Mouse (Mus musculus) CH12F3 (cell line): ENCODE data around the gene Mxi1.

Experiments used
- in situ Hi-C: fragments of 300-500 bp; cut with MboI; formaldehyde crosslinking; loops from 2 replicates; pipeline ENCODE4 v1.14.3; 2020; ENCODE audit warnings: low sequenced_read_pairs

The Mxi1 gene

DNA sequence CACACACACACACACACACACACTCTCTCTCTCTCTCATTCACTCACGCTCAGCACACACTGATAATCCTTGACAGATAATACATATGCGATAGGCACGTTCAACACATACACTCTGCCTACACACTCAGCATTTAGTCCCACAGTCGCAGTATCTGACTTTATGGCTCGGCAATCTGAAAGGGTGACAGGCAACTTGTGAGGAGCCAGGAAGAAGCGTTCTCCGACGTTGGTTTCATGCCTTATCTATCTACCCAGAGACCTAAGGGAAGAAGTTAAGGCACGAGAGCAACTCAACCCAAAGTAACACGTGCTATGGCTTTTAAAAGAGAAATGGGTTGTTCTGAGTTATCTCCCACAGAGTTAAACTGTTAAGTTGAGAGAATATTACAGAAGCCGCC, 104.3 kb downstream of the Mxi1 start:
- in situ Hi-C loops = no loop called here

- in situ Hi-C loops = no loop called here
Measured at GRCm38 (mm10) chr19:53415198-53415597, 104.9 kb downstream of the Mxi1 start.

DNA sequence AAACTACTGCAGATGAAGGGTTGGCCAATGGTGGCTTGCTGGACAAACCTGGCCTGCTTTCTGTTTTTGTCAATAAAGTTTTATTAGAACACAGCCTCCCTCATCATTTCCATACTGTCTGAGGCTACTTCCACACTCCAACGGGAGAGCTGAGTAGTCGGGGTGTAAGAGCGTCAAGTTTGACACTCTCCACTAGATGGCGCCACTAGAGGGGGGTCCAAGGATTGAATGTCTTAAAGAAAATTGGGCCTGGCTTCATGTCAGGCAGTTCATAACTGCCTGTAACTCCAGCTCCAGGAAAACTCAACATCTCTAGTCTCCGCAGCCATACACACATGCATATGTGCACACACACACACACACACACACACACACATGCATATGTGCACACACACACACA, 109.5 kb downstream of the Mxi1 start:
- in situ Hi-C loops = no loop called here

GRCm38 (mm10) chr19:53420924-53421582, 110.7 kb downstream of the Mxi1 start:
- in situ Hi-C loops = no loop called here

DNA sequence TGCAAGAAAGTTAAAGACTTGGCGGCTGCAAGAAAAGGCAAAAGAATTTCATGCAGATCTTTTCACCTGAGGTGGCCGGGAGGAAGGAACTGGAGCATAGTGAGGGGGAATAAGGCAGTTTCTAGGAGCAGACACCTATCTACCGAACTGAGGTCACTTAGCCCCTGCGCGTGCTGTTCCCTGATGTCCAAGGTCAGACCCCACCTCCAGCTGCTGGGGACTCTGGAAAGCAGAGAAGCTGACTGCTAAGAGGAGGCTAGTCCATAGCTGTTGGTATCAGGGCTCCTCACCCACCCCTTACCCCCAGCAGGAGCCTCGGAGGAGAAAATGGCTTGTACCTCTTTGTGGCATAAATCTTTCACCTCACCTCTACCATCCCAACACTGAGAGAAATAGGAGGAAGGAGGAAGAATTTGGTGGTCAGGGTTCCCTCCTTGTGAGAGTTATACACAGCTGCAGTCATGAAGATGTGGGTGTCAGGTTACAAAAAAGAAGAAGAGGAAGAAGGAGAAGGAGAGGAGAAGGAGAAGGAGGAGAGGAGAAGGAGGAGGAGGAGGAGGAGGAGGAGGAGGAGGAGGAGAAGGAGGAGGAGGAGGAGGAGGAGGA, 111.4 kb downstream of the Mxi1 start:
- in situ Hi-C loops = no loop called here

- in situ Hi-C loops = no loop called here
Measured at GRCm38 (mm10) chr19:53422358-53423308, 112.3 kb downstream of the Mxi1 start.

- in situ Hi-C loops = no loop called here
Measured at GRCm38 (mm10) chr19:53423341-53423753, 113.0 kb downstream of the Mxi1 start.

GRCm38 (mm10) chr19:53423816-53424465, 113.6 kb downstream of the Mxi1 start:
- in situ Hi-C loops = no loop called here

GRCm38 (mm10) chr19:53424629-53425028, 114.3 kb downstream of the Mxi1 start:
- in situ Hi-C loops = no loop called here
